Mouse (Mus musculus) forebrain, embryonic 16.5 days (tissue): ENCODE data around the gene Usp33. TPM values are rescaled to one million over a fixed set of nuclear protein-coding genes. Genes with fewer than 3 reads are reported as not detected.

Experiments used
- ATAC-seq: fragments of 200-750 bp; cut with Nextera tagmentation; 2 replicates; pipeline ENCODE4 v1.8.0; 2017; ENCODE audit warnings: mild to moderate bottlenecking, moderate library complexity
- H3K27ac ChIP-seq: fragments of 300-500 bp; sonication (generic); 2 replicates; pipeline ENCODE4 v1.5.1; 2014; ENCODE audit warnings: low read length, control low read depth
- H3K27me3 ChIP-seq: fragments of 300-500 bp; sonication (generic); replicated peaks from 2 replicates; pipeline ENCODE4 v1.6.1; 2014; ENCODE audit warnings: low read length; ENCODE audit not compliant: control insufficient read depth, insufficient read depth
- H3K36me3 ChIP-seq: fragments of 300-500 bp; sonication (generic); 2 replicates; pipeline ENCODE4 v1.6.1; 2014; ENCODE audit not compliant: control insufficient read depth, insufficient read depth
- H3K4me1 ChIP-seq: fragments of 300-500 bp; sonication (generic); replicated peaks from 2 replicates; pipeline ENCODE4 v1.6.1; 2014; ENCODE audit warnings: low read length; ENCODE audit not compliant: control insufficient read depth, insufficient read depth
- H3K4me2 ChIP-seq: fragments of 300-500 bp; sonication (generic); 2 replicates; pipeline ENCODE4 v1.6.1; 2014; ENCODE audit warnings: mild to moderate bottlenecking, low read length, control low read depth
- H3K4me3 ChIP-seq: fragments of 300-500 bp; sonication (generic); replicated peaks from 2 replicates; pipeline ENCODE4 v1.5.1; 2014; ENCODE audit warnings: mild to moderate bottlenecking, low read length, control low read depth
- H3K9ac ChIP-seq: fragments of 300-500 bp; sonication (generic); replicated peaks from 2 replicates; pipeline ENCODE4 v1.6.1; 2014; ENCODE audit warnings: low read depth, low read length, control low read depth
- H3K9me3 ChIP-seq: fragments of 300-500 bp; sonication (generic); 2 replicates; pipeline ENCODE4 v1.6.1; 2016; ENCODE audit warnings: low read length; ENCODE audit not compliant: control insufficient read depth
- WGBS: fragments of 180-500 bp; shearing (Covaris S2); extraction: QIAGEN DNeasy Blood & Tissue Kit; methylation state at CpG from one replicate; pipeline ENCODE4 v1.1.7; 2014; 5-methylcytosine and 5-hydroxymethylcytosine counted together
- polyA plus RNA-seq: library from polyadenylated mRNA; unstranded; fragments of >200 nt; fragmentation: Nextera tagmentation; extraction: Ambion mirVana; gene quantifications from 2 replicates; pipeline ENCODE4 v1.2.1, GENCODE M21; 2015

The Usp33 gene
- polyA plus RNA-seq: 107 and 109 TPM in 2 replicates

DNA sequence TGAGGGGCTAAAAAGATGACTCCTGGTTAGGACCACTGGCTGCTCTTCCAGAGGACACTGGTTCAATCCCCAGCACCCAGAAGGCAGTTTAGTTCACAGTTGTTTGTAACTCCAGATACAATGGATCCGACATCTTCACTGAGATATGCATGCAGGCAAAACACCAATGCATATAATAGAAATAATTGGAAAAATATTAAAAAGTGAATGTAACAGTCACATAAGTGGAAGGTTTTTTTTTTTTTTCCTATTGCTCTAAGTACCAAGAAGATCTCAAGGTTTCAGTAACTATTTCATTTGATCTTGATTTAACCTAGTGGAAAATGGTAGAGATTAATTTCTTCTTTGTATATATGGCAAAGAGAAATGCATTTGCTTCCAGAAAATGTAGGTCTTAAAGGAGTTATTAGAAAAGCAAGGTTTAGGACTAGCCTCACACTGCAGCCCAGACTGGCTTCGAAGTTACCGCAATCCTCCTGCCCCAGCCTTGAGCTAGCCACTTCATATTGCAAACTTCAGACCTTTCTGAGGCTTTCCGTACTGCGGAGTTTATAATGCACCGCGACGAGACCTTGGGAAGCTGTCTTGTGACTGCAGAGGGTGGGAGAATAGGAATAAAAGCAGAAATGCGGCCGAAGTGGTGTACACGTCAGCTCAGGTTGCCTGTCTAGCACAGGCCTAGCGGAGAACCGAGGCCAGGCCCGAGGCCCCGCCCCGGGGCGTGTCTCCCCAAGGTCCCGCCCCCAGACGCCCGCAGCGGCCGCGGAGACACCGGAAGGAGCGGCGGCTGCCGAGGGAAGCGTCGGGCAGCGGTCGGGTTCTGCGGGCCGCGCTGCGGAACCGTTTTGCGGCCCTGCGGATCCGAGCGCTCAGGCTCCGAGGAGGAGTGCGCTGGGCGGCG is at the start of gene Usp33:
Usp33 (plus strand) TSS at position 747 of the 901 bp plus-strand sequence.
- no peaks in the 10 kb centered on the region for H3K27me3 ChIP-seq
- peak within 1 kb of the TSS; percentile 70 for H3K4me2 ChIP-seq
- H3K27ac ChIP-seq: peak within 1 kb of the TSS; percentile 80
- no peaks in the 10 kb centered on the region for H3K36me3 ChIP-seq
- 7% methylated on average over 32 of the region's 44 CpGs for WGBS
- H3K4me1 ChIP-seq: peaks cover 10% of the 10 kb centered on the region
- peak; percentile 98 for ATAC-seq
- H3K4me3 ChIP-seq: peak within 1 kb of the TSS; percentile 82
- peak within 1 kb of the TSS; percentile 90 for H3K9ac ChIP-seq
- H3K9me3 ChIP-seq: no peaks in the 10 kb centered on the region

GRCm38 (mm10) chr3:152300376-152301337 is 45.6 kb upstream of the Usp33 start:
- no peak overlapping the region for H3K9ac ChIP-seq
- peaks cover 10% of the 10 kb centered on the region; the same call in 1 of the 2 replicates for H3K36me3 ChIP-seq
- no peaks in the 10 kb centered on the region for H3K4me1 ChIP-seq
- H3K4me3 ChIP-seq: no peak overlapping the region
- 85% methylated on average over 14 of the region's 14 CpGs for WGBS
- H3K4me2 ChIP-seq: no peak overlapping the region
- H3K27me3 ChIP-seq: no peaks in the 10 kb centered on the region
- no peaks in the 10 kb centered on the region for H3K9me3 ChIP-seq
- H3K27ac ChIP-seq: no peak overlapping the region
- ATAC-seq: no peak

DNA sequence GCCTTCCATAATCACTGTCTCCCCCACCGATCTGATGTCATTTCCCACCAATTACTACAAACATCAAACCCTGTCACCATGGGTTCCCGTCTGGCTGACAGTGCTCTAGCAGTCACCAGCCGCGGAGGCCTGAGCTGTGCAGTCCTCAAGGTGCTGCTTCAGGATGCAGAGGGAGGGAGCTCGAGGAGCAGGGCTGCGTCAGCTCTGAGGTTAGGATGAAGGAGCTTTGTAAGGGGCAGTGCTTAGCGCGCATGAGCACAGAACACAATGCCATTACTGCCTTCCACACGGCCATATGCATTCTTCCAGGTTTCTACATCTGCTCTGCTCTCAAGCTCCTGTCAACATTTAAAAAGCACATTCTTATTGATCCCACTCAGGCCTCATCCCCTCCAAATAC is 43.3 kb upstream of the Usp33 start:
- H3K27ac ChIP-seq: no peak overlapping the region

GRCm38 (mm10) chr3:152304093-152304815 is 42.0 kb upstream of the Usp33 start:
- no peaks in the 10 kb centered on the region for H3K9me3 ChIP-seq
- no peaks in the 10 kb centered on the region for H3K27me3 ChIP-seq
- WGBS: 75% methylated on average over 6 of the region's 6 CpGs
- H3K36me3 ChIP-seq: peaks cover 4% of the 10 kb centered on the region; the same call in 1 of the 2 replicates
- H3K4me1 ChIP-seq: no peaks in the 10 kb centered on the region
- ATAC-seq: no peak
- no peak overlapping the region for H3K9ac ChIP-seq
- no peak overlapping the region for H3K4me3 ChIP-seq
- no peak overlapping the region for H3K4me2 ChIP-seq
- no peak overlapping the region for H3K27ac ChIP-seq

More for the DNA sequence above, 43.3 kb upstream of the Usp33 start:
- no peak overlapping the region for H3K9ac ChIP-seq
- ATAC-seq: no peak
- WGBS: 72% methylated on average over 9 of the region's 9 CpGs
- H3K36me3 ChIP-seq: peaks cover 4% of the 10 kb centered on the region; the same call in 1 of the 2 replicates
- no peak overlapping the region for H3K4me3 ChIP-seq
- H3K4me2 ChIP-seq: no peak overlapping the region
- H3K4me1 ChIP-seq: no peaks in the 10 kb centered on the region
- no peaks in the 10 kb centered on the region for H3K9me3 ChIP-seq
- no peaks in the 10 kb centered on the region for H3K27me3 ChIP-seq

DNA sequence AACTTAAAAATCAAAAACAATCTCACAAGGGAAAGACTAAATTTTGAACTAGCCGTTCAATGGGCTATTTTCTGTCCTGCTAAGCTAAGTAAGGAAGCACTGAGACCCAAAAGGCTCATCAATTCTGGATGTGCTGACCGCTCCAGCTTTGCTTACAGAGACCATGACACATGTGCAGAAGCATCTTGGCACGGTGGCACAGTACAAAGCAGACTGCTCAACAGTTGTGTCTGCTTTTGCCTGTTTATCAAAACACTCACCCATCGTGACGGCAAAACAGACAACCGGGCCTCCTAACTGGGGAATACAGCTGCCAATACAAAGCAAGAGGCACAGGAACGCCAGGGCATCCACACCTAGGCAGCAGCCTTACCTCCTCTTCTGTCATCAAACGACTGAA is 41.2 kb upstream of the Usp33 start:
- H3K9ac ChIP-seq: no peak overlapping the region
- H3K9me3 ChIP-seq: no peaks in the 10 kb centered on the region
- no peak overlapping the region for H3K27ac ChIP-seq
- H3K27me3 ChIP-seq: no peaks in the 10 kb centered on the region
- H3K36me3 ChIP-seq: peaks cover 4% of the 10 kb centered on the region; the same call in 1 of the 2 replicates
- no peak overlapping the region for H3K4me2 ChIP-seq
- H3K4me3 ChIP-seq: no peak overlapping the region
- H3K4me1 ChIP-seq: no peaks in the 10 kb centered on the region
- 91% methylated on average over 8 of the region's 8 CpGs for WGBS
- no peak for ATAC-seq

- Histone ChIP-seq H3K27me3 (no peaks in the 10 kb centered on the region), H3K4me1 (no peaks in the 10 kb centered on the region), H3K9ac (no peak overlapping the region), H3K4me2 (no peak overlapping the region), H3K4me3 (no peak overlapping the region), H3K9me3 (no peaks in the 10 kb centered on the region), H3K27ac (no peak overlapping the region), H3K36me3 (peaks cover 4% of the 10 kb centered on the region; the same call in 1 of the 2 replicates)
- no peak for ATAC-seq
- 88% methylated on average over 4 of the region's 4 CpGs for WGBS
Observed at GRCm38 (mm10) chr3:152305971-152306370, 40.3 kb upstream of the Usp33 start.

- Histone ChIP-seq H3K9ac (no peak overlapping the region), H3K36me3 (0 out of 2 replicates have a peak, but pooled peaks cover 3% of the 10 kb centered on the region), H3K9me3 (no peaks in the 10 kb centered on the region), H3K27ac (no peak overlapping the region), H3K4me3 (no peak overlapping the region), H3K4me1 (no peaks in the 10 kb centered on the region), H3K27me3 (no peaks in the 10 kb centered on the region), H3K4me2 (no peak overlapping the region)
- ATAC-seq: no peak
- 77% methylated on average over 10 of the region's 10 CpGs for WGBS
Observed at GRCm38 (mm10) chr3:152308485-152309249, 37.6 kb upstream of the Usp33 start.

DNA sequence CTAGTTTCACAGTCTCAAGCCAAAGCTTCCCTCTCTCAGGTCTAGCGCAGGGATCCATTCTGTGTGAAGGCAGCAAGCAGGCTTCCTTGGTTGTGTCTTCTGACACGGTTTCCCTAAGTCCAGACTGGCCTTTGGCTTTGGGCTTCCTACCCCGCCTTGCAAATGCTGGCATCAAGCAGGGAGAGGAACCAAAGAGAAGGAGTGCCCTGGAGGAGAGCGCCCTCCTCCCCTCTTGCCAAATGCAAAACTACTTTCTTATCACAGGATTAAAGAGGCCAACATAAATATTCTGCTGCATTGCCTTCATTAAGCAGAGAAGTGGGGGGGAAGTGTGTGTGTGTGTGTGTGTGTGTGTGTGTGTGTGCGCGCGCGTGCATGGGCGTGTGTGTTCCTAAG is 37.0 kb upstream of the Usp33 start:
- H3K9me3 ChIP-seq: no peaks in the 10 kb centered on the region
- H3K36me3 ChIP-seq: 0 out of 2 replicates have a peak, but pooled peaks cover 3% of the 10 kb centered on the region

More for the DNA sequence above, 37.0 kb upstream of the Usp33 start:
- 92% methylated on average over 9 of the region's 9 CpGs for WGBS
- Histone ChIP-seq H3K4me2 (no peak overlapping the region), H3K27ac (no peak overlapping the region), H3K9ac (no peak overlapping the region), H3K27me3 (no peaks in the 10 kb centered on the region), H3K4me1 (no peaks in the 10 kb centered on the region), H3K4me3 (no peak overlapping the region)
- no peak for ATAC-seq
